Mouse (Mus musculus): Measurements from ENCODE around the gene Adam12. TPM values are rescaled to one million over a fixed set of nuclear protein-coding genes. Genes with fewer than 3 reads are reported as not detected.

Adam12 gene
- polyA plus RNA-seq, 1 experiment from 2014 or later, result 2.6 TPM

DNA sequence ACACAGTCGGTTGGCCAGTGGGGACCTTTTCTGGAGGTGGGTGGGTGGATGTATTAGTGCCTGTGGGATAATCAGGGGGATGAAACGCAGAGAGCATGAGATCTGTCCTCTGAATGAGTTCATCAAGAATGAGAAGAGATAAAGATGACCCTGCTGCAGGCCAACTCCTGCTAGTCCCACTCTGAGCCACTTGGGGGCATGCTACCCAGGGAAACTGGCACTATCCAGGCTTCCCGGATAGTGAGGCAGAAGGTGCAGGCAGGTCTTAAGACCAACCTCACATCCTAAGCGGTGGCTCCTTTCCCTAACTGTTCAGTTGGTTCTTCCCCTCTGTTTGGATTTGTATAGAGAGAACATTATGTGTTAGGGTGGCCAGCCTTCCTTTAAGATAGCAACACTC, 272.7 kb downstream of the Adam12 start:
- Histone ChIP-seq H3K9ac (no peak overlapping the region), H3K9me3 (no peaks in the 10 kb centered on the region), H3K27me3 (no peaks in the 10 kb centered on the region), H3K27ac (no peak overlapping the region), H3K4me3 (no peak overlapping the region), H3K36me3 (no peaks in the 10 kb centered on the region), H3K4me2 (no peak overlapping the region), H3K4me1 (replicated peaks) (peaks cover 9% of the 10 kb centered on the region)
- WGBS, result 73% methylated on average over 4 of the region's 4 CpGs
- ATAC-seq (ENCODE audit: low FRiP score), result no peak

DNA sequence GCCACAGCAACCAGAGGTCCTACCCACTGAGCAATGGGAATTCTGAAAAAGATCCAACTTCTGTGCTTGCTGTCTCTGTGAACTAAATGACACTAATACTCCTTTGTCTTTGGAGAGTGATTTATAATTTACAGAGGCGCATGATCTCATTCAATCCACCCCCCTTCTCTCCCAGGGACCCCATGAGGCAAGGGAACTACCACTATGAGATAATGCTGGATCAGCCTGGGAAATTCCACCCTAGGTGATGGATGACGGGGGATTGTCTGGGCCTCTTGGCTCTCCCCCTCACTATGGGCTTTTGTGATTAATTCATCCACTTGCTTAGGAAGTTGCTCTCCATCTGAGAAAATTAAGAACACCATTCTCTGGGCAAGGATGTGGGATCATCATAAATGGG, 274.1 kb downstream of the Adam12 start:
- 43% methylated on average over 2 of the region's 2 CpGs for WGBS
- no peak overlapping the region for H3K9ac ChIP-seq
- ATAC-seq (ENCODE audit: low FRiP score), result no peak

GRCm38 (mm10) chr7:133954111-133955091, 277.5 kb downstream of the Adam12 start:
- Histone ChIP-seq H3K27ac (no peak overlapping the region), H3K4me3 (no peak overlapping the region), H3K4me1 (replicated peaks) (peaks cover 12% of the 10 kb centered on the region), H3K36me3 (no peaks in the 10 kb centered on the region), H3K4me2 (no peak overlapping the region), H3K27me3 (no peaks in the 10 kb centered on the region), H3K9me3 (no peaks in the 10 kb centered on the region), H3K9ac (no peak overlapping the region)
- WGBS, result 56% methylated on average over 9 of the region's 9 CpGs
- no peak for ATAC-seq (ENCODE audit: low FRiP score)

More for the DNA sequence above, 274.1 kb downstream of the Adam12 start:
- Histone ChIP-seq H3K4me3 (no peak overlapping the region), H3K36me3 (no peaks in the 10 kb centered on the region), H3K27me3 (no peaks in the 10 kb centered on the region), H3K27ac (no peak overlapping the region), H3K4me1 (replicated peaks) (peaks cover 12% of the 10 kb centered on the region), H3K4me2 (no peak overlapping the region), H3K9me3 (no peaks in the 10 kb centered on the region)

DNA sequence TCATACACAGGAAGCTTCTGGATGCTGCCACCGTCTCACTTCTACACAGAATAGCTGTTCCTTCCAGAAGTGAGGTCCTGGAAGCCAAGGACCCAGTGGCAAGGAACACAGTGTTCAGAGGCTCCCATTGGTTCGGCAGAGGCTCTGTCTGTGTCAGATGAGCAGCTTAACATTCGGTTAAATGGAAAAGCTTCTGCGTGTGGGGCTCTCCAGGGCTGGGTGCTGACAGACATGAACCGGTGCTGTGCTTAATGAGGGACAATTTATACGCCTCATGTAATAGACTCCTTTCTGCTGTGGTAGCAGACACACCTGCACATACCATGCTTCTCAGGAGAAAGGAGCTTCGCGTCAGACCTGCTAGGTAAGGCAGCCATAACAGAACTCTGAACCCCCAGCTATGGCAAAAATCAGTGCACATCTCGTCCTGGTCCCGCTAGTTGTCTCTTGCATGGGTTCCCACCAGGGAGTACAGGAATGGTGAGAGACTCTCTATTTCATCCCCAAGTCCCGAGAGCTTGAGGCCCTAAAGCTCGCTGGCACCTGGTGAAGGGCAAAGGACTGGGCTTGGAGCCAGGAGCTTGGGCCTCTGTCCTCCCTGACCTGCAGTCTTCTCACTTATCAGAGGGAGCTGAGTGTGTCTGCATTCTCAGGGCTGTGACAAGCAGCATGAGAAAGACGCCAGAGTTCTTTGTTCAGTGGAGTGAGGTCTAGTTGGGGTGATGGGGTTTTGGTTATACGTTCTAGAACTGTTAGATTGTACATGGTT, 280.0 kb downstream of the Adam12 start:
- H3K4me1 ChIP-seq (replicated peaks), result peaks cover 7% of the 10 kb centered on the region; the same call in 1 of the 2 replicates
- ATAC-seq (ENCODE audit: low FRiP score), result no peak
- no peaks in the 10 kb centered on the region for H3K27me3 ChIP-seq
- H3K9me3 ChIP-seq, result no peaks in the 10 kb centered on the region
- H3K36me3 ChIP-seq, result no peaks in the 10 kb centered on the region
- no peak overlapping the region for H3K9ac ChIP-seq
- H3K27ac ChIP-seq, result no peak overlapping the region
- 86% methylated on average over 14 of the region's 14 CpGs for WGBS
- H3K4me2 ChIP-seq, result no peak overlapping the region
- no peak overlapping the region for H3K4me3 ChIP-seq

- Histone ChIP-seq H3K27me3 (no peaks in the 10 kb centered on the region), H3K4me3 (no peak overlapping the region), H3K4me2 (no peak overlapping the region), H3K27ac (no peak overlapping the region), H3K36me3 (no peaks in the 10 kb centered on the region), H3K9ac (no peak overlapping the region), H3K4me1 (replicated peaks) (no peaks in the 10 kb centered on the region), H3K9me3 (no peaks in the 10 kb centered on the region)
- 48% methylated on average over 2 of the region's 2 CpGs for WGBS
- no peak for ATAC-seq (ENCODE audit: low FRiP score)
Observed at GRCm38 (mm10) chr7:133947360-133947759, 284.6 kb downstream of the Adam12 start.

GRCm38 (mm10) chr7:133946757-133947345, 285.1 kb downstream of the Adam12 start:
- no peak overlapping the region for H3K27ac ChIP-seq
- no peaks in the 10 kb centered on the region for H3K9me3 ChIP-seq
- no peaks in the 10 kb centered on the region for H3K27me3 ChIP-seq
- no peak overlapping the region for H3K9ac ChIP-seq
- WGBS, result 39% methylated on average over 2 of the region's 2 CpGs
- H3K4me1 ChIP-seq (replicated peaks), result no peaks in the 10 kb centered on the region
- no peak overlapping the region for H3K4me3 ChIP-seq
- ATAC-seq (ENCODE audit: low FRiP score), result no peak
- H3K36me3 ChIP-seq, result no peaks in the 10 kb centered on the region
- no peak overlapping the region for H3K4me2 ChIP-seq

DNA sequence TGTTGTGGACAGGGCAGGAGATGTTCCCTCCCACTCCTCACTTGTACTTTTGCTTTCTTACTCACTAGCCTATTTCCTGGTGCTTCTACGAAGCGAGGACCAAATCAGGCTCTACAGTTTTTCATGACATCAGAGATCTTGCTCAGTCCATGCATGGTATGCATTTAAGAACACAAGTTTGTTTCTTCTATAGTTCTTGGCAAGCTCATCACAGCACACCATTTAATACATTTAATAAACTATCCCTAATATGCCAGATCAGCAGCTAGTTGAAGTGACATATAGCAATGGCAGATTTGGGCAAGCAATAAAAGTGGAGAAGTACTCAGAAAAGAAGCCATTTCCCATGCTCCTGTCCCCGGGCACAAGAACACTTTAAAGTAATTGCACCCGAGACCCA, 285.8 kb downstream of the Adam12 start:
- Histone ChIP-seq H3K4me3 (no peak overlapping the region), H3K27me3 (no peaks in the 10 kb centered on the region), H3K27ac (no peak overlapping the region), H3K9me3 (no peaks in the 10 kb centered on the region), H3K9ac (no peak overlapping the region), H3K4me1 (replicated peaks) (no peaks in the 10 kb centered on the region), H3K4me2 (no peak overlapping the region), H3K36me3 (no peaks in the 10 kb centered on the region)
- ATAC-seq (ENCODE audit: low FRiP score), result no peak
- 74% methylated on average over 4 of the region's 4 CpGs for WGBS

DNA sequence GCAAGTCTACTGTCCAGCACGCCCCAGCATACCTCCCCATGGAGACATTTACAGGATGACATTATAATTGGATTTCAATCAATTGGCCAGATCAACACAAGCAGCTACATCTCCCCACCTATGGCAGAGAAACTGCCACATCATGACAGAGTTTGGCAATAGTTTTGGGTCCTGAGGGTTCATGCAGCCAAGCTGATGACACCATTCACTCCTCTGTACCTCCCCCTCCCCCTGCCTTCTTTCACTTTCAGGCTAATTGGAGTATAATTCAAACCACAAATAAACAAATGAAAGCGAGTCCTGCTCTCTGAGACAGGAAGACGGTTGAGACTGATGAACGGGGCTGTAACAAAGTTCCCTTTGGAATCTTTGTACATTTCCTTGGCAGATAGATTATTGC, 291.5 kb downstream of the Adam12 start:
- 82% methylated on average over 4 of the region's 4 CpGs for WGBS
- H3K36me3 ChIP-seq, result no peaks in the 10 kb centered on the region
- no peak overlapping the region for H3K4me2 ChIP-seq
- ATAC-seq (ENCODE audit: low FRiP score), result no peak
- H3K9me3 ChIP-seq, result no peaks in the 10 kb centered on the region
- H3K4me3 ChIP-seq, result no peak overlapping the region
- no peak overlapping the region for H3K9ac ChIP-seq
- no peak overlapping the region for H3K27ac ChIP-seq
- H3K27me3 ChIP-seq, result 0 out of 2 replicates have a peak, but pooled peaks cover 2% of the 10 kb centered on the region
- peaks cover 11% of the 10 kb centered on the region for H3K4me1 ChIP-seq (replicated peaks)

GRCm38 (mm10) chr7:133937473-133937872, 294.5 kb downstream of the Adam12 start:
- no peak overlapping the region for H3K4me3 ChIP-seq
- no peak for ATAC-seq (ENCODE audit: low FRiP score)
- H3K9me3 ChIP-seq, result no peaks in the 10 kb centered on the region
- H3K9ac ChIP-seq, result no peak overlapping the region
- H3K4me1 ChIP-seq (replicated peaks), result peaks cover 18% of the 10 kb centered on the region
- H3K27ac ChIP-seq, result no peak overlapping the region
- WGBS, result 81% methylated on average over 3 of the region's 3 CpGs
- H3K4me2 ChIP-seq, result no peak overlapping the region
- H3K27me3 ChIP-seq, result 0 out of 2 replicates have a peak, but pooled peaks cover 2% of the 10 kb centered on the region
- no peaks in the 10 kb centered on the region for H3K36me3 ChIP-seq

- Histone ChIP-seq H3K36me3 (no peaks in the 10 kb centered on the region), H3K9ac (no peak overlapping the region), H3K4me2 (no peak overlapping the region), H3K4me1 (replicated peaks) (peaks cover 18% of the 10 kb centered on the region), H3K4me3 (no peak overlapping the region), H3K9me3 (no peaks in the 10 kb centered on the region), H3K27ac (no peak overlapping the region), H3K27me3 (0 out of 2 replicates have a peak, but pooled peaks cover 2% of the 10 kb centered on the region)
- 28% methylated on average over 4 of the region's 4 CpGs for WGBS
- no peak for ATAC-seq (ENCODE audit: low FRiP score)
Observed at GRCm38 (mm10) chr7:133936377-133936776, 295.6 kb downstream of the Adam12 start.

- Histone ChIP-seq H3K27me3 (0 out of 2 replicates have a peak, but pooled peaks cover 2% of the 10 kb centered on the region), H3K4me1 (replicated peaks) (peaks cover 21% of the 10 kb centered on the region), H3K9me3 (no peaks in the 10 kb centered on the region), H3K4me2 (no peak overlapping the region), H3K4me3 (no peak overlapping the region), H3K36me3 (no peaks in the 10 kb centered on the region), H3K27ac (no peak overlapping the region), H3K9ac (no peak overlapping the region)
- 66% methylated on average over 6 of the region's 6 CpGs for WGBS
- no peak for ATAC-seq (ENCODE audit: low FRiP score)
Observed at GRCm38 (mm10) chr7:133933378-133933777, 298.6 kb downstream of the Adam12 start.

- H3K9me3 ChIP-seq, result no peaks in the 10 kb centered on the region
- no peak overlapping the region for H3K4me2 ChIP-seq
- no peak overlapping the region for H3K4me3 ChIP-seq
- no peaks in the 10 kb centered on the region for H3K36me3 ChIP-seq
- H3K4me1 ChIP-seq (replicated peaks), result peaks cover 21% of the 10 kb centered on the region
- no peak for ATAC-seq (ENCODE audit: low FRiP score)
- WGBS, result 88% methylated on average over 11 of the region's 11 CpGs
- no peak overlapping the region for H3K27ac ChIP-seq
- H3K9ac ChIP-seq, result no peak overlapping the region
- no peaks in the 10 kb centered on the region for H3K27me3 ChIP-seq
Observed at GRCm38 (mm10) chr7:133931481-133931880, 300.5 kb downstream of the Adam12 start.
